Mouse (Mus musculus) MEL-GATA-1-ER (cell line): ENCODE measurements around the gene Hbb-y.
"Not testable (repeated sequence)": the region's sequence is repeated elsewhere in the genome, so short reads cannot be mapped to it uniquely, and the experiment has no call there.

Source experiments
- DNase-seq: peaks from one replicate; pipeline ENCODE4 v3.0.0-alpha.2; 2012; ENCODE audit warnings: low read depth; ENCODE audit errors: extremely low read depth

Gene Hbb-y

DNA sequence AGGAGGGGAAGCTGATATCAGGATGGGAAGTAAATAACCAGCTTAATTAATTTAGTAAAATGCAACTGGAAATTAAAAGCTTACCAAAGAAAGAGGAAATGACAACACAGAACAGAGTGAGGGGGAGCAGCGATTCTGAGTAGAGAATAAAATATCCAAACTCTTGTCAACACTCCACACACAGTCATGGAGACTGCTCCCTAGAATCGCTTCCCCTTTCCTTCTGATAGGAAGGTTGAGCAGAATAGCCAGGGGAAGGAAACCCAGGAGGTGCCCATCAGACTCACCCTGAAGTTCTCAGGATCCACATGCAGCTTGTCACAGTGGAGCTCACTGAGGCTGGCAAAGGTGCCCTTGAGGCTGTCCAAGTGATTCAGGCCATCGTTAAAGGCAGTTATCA is 39.9 kb downstream of the Hbb-y start:
- not testable (repeated sequence) for DNase-seq

DNA sequence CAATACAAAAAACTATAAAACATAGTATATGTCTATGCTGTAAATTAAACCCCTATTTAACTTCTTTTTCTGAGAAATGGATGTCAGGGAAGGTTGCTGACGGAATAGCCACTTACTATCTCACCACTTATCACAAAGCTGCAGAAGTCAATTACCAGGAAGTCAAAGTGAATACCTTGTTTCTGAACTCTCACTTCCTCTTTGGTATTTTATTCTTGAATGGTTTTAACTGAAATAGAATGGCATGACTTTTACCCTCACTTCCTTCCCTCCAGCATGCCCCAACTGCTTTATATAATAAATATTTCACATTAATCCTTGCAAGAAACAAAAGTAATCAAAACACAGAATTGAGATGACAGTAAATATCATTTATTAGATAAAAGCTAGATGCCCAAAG is 40.8 kb downstream of the Hbb-y start:
- DNase-seq: no peak

- DNase-seq: peak; percentile 86
Measured at GRCm38 (mm10) chr7:103811223-103811845, 41.7 kb downstream of the Hbb-y start.

DNA sequence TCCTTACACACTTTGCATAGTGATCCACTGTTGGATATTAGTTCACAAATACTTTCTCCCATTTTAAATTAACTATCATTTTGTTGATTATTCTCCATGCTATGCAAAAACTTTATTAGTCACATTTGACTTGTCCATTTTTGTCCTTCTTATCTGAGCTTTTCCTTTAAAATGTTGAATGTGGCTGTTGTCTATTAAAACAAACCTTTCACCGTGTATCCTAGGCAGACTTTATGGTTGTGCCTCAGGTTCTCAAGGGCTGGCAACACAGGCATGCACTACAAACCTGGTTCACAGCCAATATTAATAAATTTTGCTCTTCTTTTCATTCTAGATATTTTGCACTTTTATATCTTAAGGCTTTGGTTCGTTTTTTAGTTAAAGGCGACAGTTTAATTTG is 42.3 kb downstream of the Hbb-y start:
- no peak for DNase-seq

DNA sequence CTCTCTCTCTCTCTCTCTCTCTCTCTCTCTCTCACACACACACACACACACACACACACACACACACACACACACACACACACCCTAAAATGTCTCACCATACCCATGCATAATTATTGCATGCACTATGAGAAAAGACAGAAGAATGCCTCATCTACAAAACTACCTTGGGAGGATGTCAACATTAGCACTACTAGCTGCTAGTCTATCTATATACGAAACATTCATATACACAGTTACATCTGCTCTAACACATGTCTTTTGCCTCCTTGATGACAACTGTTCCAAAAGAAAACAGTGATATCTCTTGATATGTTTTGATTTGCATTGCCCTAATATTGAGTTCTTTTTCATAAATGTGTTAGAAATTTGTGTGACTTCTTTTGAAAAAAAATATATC is 42.7 kb downstream of the Hbb-y start:
- DNase-seq: no peak

DNA sequence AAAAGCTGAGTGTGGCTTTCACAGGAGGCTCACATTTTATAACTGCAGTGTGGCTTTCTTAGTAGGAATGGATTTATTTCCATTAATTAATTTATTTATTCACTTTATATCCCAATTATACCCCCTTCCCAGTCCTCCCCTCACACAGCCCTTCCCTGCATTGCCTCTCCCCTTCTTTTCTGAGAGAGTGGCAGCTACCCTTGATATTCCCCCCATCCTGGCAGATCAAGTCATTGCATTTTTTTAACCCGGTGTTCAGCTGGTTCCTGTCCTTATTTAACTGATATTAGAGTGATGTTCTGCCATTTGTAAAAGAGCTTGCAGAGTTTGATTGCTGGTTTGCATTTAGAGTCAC is 43.2 kb downstream of the Hbb-y start:
- DNase-seq: no peak

DNA sequence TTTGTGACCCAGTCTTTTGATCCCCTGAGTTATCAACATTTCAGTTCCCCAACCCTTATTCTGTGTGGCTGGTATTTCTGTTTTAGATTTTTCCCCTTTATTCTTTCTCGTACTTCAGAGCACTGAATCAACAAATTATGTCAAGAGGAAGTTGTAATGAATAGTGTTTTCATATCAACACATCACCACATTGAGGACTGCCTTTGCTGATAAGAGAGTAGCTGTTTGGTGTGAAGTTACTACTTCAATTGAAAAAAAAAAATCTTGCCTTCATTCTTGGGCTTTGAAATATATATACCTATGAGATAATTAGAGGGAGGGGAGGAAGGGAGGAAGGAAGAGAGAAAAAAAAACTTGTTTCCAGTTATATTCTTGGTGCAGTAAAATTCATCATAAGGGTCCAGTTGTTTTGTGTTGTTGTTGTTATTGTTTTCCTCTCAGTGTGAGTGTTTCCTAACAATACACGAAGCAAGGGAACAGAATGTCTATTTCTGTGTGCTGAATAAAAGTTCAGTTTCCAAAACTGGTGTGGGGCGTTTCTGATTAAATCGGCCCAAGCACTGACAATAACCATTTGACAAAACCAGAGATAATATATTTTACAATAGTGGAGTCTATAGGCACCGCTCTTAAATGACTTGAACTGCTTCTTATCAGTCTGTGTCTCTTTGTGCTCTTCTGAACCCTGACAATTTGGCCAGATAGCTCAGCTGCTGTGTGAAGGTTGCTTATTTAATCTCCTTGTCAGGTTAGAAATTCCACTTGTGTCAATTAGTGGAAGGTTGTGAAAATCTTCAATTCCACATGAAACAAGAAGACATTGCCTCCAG is 43.8 kb downstream of the Hbb-y start:
- DNase-seq: peak; percentile 91

DNA sequence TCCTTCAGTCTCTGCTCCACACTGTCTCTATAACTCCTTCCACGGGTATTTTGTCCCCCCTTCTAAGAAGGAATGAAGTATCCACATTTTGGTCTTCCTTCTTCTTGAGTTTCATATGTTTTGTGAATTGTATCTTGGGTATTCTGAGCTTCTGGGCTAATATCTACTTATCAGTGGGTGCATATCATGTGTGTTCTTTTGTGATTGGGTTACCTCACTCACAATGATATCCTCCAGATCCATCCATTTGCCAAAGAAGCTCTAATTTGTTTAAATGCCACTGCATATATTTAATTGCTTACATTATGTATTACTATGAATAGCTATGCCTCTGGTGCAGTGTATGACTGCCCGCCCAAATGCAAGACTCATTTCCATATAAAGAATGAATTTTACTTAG is 44.9 kb downstream of the Hbb-y start:
- not testable (repeated sequence) for DNase-seq

- DNase-seq: no peak
Measured at GRCm38 (mm10) chr7:103806856-103807255, 46.2 kb downstream of the Hbb-y start.
